Mouse (Mus musculus): Measurements from ENCODE around the gene Rmdn3.

Rmdn3 gene

GRCm38 (mm10) chr2:119156681-119157572 is at the start of gene Rmdn3:
Gene Rmdn3 (minus strand): TSS chr2:119157034.
- DNase-seq (ENCODE audit: low spot score in 2 of 2): peak; percentile 93 to 94

- DNase-seq (ENCODE audit: low spot score in 2 of 2): no peak
Measured at GRCm38 (mm10) chr2:119203871-119204460, 47.1 kb upstream of the Rmdn3 start.

GRCm38 (mm10) chr2:119202914-119203453 is 46.1 kb upstream of the Rmdn3 start:
- no peak for DNase-seq (ENCODE audit: low spot score in 2 of 2)

GRCm38 (mm10) chr2:119198934-119199333 is 42.1 kb upstream of the Rmdn3 start:
- no peak for DNase-seq (ENCODE audit: low spot score in 2 of 2)

- no peak for DNase-seq (ENCODE audit: low spot score in 2 of 2)
Measured at GRCm38 (mm10) chr2:119198049-119198448, 41.2 kb upstream of the Rmdn3 start.

- no peak for DNase-seq (ENCODE audit: low spot score in 2 of 2)
Measured at GRCm38 (mm10) chr2:119197493-119197892, 40.7 kb upstream of the Rmdn3 start.

GRCm38 (mm10) chr2:119196316-119197108 is 39.7 kb upstream of the Rmdn3 start:
- DNase-seq (ENCODE audit: low spot score in 2 of 2): no peak

- DNase-seq (ENCODE audit: low spot score in 2 of 2): no peak
Measured at GRCm38 (mm10) chr2:119194140-119194539, 37.3 kb upstream of the Rmdn3 start.

- DNase-seq (ENCODE audit: low spot score in 2 of 2): no peak
Measured at GRCm38 (mm10) chr2:119190969-119191368, 34.1 kb upstream of the Rmdn3 start.

GRCm38 (mm10) chr2:119189029-119189710 is 32.3 kb upstream of the Rmdn3 start:
- peak; percentile 61 to 75 for DNase-seq (ENCODE audit: low spot score in 2 of 2)

GRCm38 (mm10) chr2:119182914-119183313 is 26.1 kb upstream of the Rmdn3 start:
- no peak for DNase-seq (ENCODE audit: low spot score in 2 of 2)

- no peak for DNase-seq (ENCODE audit: low spot score in 2 of 2)
Measured at GRCm38 (mm10) chr2:119177384-119177939, 20.6 kb upstream of the Rmdn3 start.

- DNase-seq (ENCODE audit: low spot score in 2 of 2): no peak
Measured at GRCm38 (mm10) chr2:119176761-119177160, 19.9 kb upstream of the Rmdn3 start.

- DNase-seq (ENCODE audit: low spot score in 2 of 2): no peak
Measured at GRCm38 (mm10) chr2:119175614-119176013, 18.8 kb upstream of the Rmdn3 start.

- DNase-seq (ENCODE audit: low spot score in 2 of 2): no peak
Measured at GRCm38 (mm10) chr2:119174866-119175265, 18.0 kb upstream of the Rmdn3 start.

GRCm38 (mm10) chr2:119173991-119174651 is 17.3 kb upstream of the Rmdn3 start, which contains the start of gene Gm14137:
Gene Gm14137 (plus strand): TSS chr2:119174509.
- no peak for DNase-seq (ENCODE audit: low spot score in 2 of 2)

GRCm38 (mm10) chr2:119172862-119173576 is 16.2 kb upstream of the Rmdn3 start:
- no peak for DNase-seq (ENCODE audit: low spot score in 2 of 2)

GRCm38 (mm10) chr2:119172446-119172845 is 15.6 kb upstream of the Rmdn3 start:
- no peak for DNase-seq (ENCODE audit: low spot score in 2 of 2)

- no peak for DNase-seq (ENCODE audit: low spot score in 2 of 2)
Measured at GRCm38 (mm10) chr2:119171574-119171973, 14.7 kb upstream of the Rmdn3 start.

GRCm38 (mm10) chr2:119170282-119170681 is 13.4 kb upstream of the Rmdn3 start:
- DNase-seq (ENCODE audit: low spot score in 2 of 2): no peak

All from frontal cortex, postnatal 25 days (tissue).